Comparison of ENCODE assay signal across 25 mouse cellular contexts in the genomic region with DNA sequence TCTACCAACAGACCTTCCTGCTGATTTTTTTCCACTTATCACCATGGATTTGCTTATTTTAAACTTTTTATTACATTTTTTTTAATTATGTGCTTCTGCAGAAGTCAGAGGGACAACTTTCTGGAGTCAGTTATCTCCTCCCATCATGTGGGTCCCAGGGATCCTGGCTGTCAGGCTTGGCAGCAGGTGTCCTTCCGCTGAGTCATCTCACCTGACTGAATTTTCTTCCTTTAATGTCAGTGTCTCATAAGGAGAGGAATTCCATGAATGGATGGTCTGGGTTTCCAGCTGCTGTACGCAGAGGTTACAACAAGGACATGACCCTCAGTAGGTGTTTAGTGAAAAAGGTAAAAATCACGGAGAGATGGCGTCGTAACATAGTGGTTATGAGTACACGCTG.
"Had no signal": no experiment of that assay in that cellular context is flagged by ENCODE, and none has a peak within 500 bp of the region (broad histone marks: within the 10 kb centered on the region; RNA-seq: fewer than 3 reads in every experiment).

No protein-coding gene starts in this region.

- H3K9ac ChIP-seq: embryonic facial prominence, embryonic 12.5 days; embryonic facial prominence, embryonic 13.5 days; embryonic facial prominence, embryonic 15.5 days; forebrain, embryonic 12.5 days; forebrain, embryonic 13.5 days; forebrain, embryonic 15.5 days; forebrain, postnatal 0 days had no signal

- H3K27me3 ChIP-seq: embryonic facial prominence, embryonic 12.5 days; embryonic facial prominence, embryonic 13.5 days; forebrain, embryonic 15.5 days had no signal

- H3K9me3 ChIP-seq: embryonic facial prominence, embryonic 10.5 days; embryonic facial prominence, embryonic 12.5 days; embryonic facial prominence, embryonic 13.5 days; embryonic facial prominence, embryonic 15.5 days; forebrain, embryonic 10.5 days; forebrain, embryonic 12.5 days; forebrain, embryonic 13.5 days; forebrain, embryonic 15.5 days; heart, embryonic 10.5 days had no signal

- H3K4me1 ChIP-seq: embryonic facial prominence, embryonic 10.5 days; embryonic facial prominence, embryonic 12.5 days; embryonic facial prominence, embryonic 13.5 days; embryonic facial prominence, embryonic 15.5 days; forebrain, embryonic 10.5 days; forebrain, embryonic 12.5 days; forebrain, embryonic 13.5 days; forebrain, embryonic 15.5 days had no signal

- H3K36me3 ChIP-seq: embryonic facial prominence, embryonic 10.5 days; embryonic facial prominence, embryonic 12.5 days; embryonic facial prominence, embryonic 13.5 days; embryonic facial prominence, embryonic 15.5 days; forebrain, embryonic 10.5 days; forebrain, embryonic 12.5 days; forebrain, embryonic 15.5 days; heart, embryonic 10.5 days had no signal

- DNase-seq: cerebellum, adult 9-11 months; cerebellum, postnatal 10 days; cerebellum, postnatal 14 days; cerebellum, postnatal 25 days; cerebellum, postnatal 36 days; embryo, embryonic 11 days; forebrain, postnatal 0 days; gastrocnemius, adult 2 months; gastrocnemius, postnatal 10 days; gastrocnemius, postnatal 14 days; gastrocnemius, postnatal 25 days; gastrocnemius, postnatal 36 days; heart, adult 11 months; heart, adult 18-20 months; heart, adult 2 months had no signal

- H3K27ac ChIP-seq: embryonic facial prominence, embryonic 10.5 days; embryonic facial prominence, embryonic 12.5 days; embryonic facial prominence, embryonic 13.5 days; embryonic facial prominence, embryonic 15.5 days; forebrain, embryonic 10.5 days; forebrain, embryonic 12.5 days; forebrain, embryonic 13.5 days; forebrain, embryonic 15.5 days; gastrocnemius, adult 2 months; heart, adult 2 months; heart, embryonic 10.5 days had no signal

- H3K4me3 ChIP-seq: embryonic facial prominence, embryonic 10.5 days; embryonic facial prominence, embryonic 12.5 days; embryonic facial prominence, embryonic 13.5 days; embryonic facial prominence, embryonic 15.5 days; erythroblast, embryonic 14.5 days; forebrain, embryonic 10.5 days; forebrain, embryonic 12.5 days; forebrain, embryonic 13.5 days; forebrain, embryonic 15.5 days; gastrocnemius, adult 2 months; heart, adult 2 months; heart, embryonic 10.5 days had no signal
